Mouse (Mus musculus) mouse trophoblast stem cell (cell line): ENCODE measurements around the gene Prmt7.

Source experiments
- in situ Hi-C, 2 experiments: fragments of 300-500 bp; cut with MseI, MboI; formaldehyde crosslinking; loops; 2 replicates in 1 of 2; 3 replicates in 1 of 2; pipeline ENCODE4 v1.15.1; 2025

Gene Prmt7

GRCm38 (mm10) chr8:106288732-106289131 is 78.0 kb downstream of the Prmt7 start:
- in situ Hi-C loops = no loop called here

- in situ Hi-C loops = no loop called here
Measured at GRCm38 (mm10) chr8:106289464-106289863, 78.7 kb downstream of the Prmt7 start.

- in situ Hi-C loops = no loop called here
Measured at GRCm38 (mm10) chr8:106292484-106293396, 82.0 kb downstream of the Prmt7 start.

GRCm38 (mm10) chr8:106298261-106298660 is 87.5 kb downstream of the Prmt7 start:
- in situ Hi-C loops = no loop called here

GRCm38 (mm10) chr8:106298846-106299245 is 88.1 kb downstream of the Prmt7 start:
- in situ Hi-C loops = no loop called here

- in situ Hi-C loops = no loop called here
Measured at GRCm38 (mm10) chr8:106299686-106300085, 89.0 kb downstream of the Prmt7 start.

- in situ Hi-C loops = no loop called here
Measured at GRCm38 (mm10) chr8:106300739-106301715, 90.3 kb downstream of the Prmt7 start.
